Comparison of ENCODE assay signal across 11 mouse cellular contexts in the genomic region with DNA sequence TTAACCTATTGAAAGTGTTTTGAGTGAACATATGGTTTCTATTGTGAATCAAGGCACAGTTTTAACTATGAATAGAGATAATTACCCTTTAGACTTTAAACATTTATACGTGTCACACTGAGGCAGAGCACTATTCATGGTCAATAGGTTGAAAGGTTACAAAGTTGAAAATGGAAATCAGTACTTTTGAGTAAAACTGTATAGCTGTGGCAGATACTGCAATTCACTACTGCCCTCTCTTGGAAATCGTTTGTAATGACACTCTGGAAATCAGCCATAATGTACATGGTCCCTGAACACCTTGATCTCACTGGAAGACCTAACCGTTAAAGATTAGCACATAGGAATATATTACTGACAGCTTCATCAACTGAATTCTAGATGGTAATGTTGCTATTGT.
A peak's percentile ranks its signal among the peaks of the same experiment; 100 is the strongest.
DNase-seq lines count a peak whose midpoint lies in the region; ATAC-seq and TF ChIP-seq lines count a peak whose summit lies in the region.
"Had no signal": no experiment of that assay in that cellular context is flagged by ENCODE, and none has a peak within 500 bp of the region (broad histone marks: within the 10 kb centered on the region; RNA-seq: fewer than 3 reads in every experiment).

No protein-coding gene starts in this region.

- H3K4me2 ChIP-seq in kidney, postnatal 0 days (ENCODE audit: low read length) = no peak overlapping the region
- H3K4me2 ChIP-seq in limb, embryonic 14.5 days (replicated peaks; ENCODE audit: low read depth, low read length, severe bottlenecking) = no peak overlapping the region
- H3K4me2 ChIP-seq: intestine, embryonic 15.5 days had no signal

- H3K4me3 ChIP-seq in kidney, postnatal 0 days (replicated peaks; ENCODE audit: low read depth, low read length) = no peak overlapping the region
- H3K4me3 ChIP-seq in limb, embryonic 14.5 days (replicated peaks; ENCODE audit: low read length) = no peak overlapping the region
- H3K4me3 ChIP-seq: intestine, embryonic 15.5 days had no signal

- peak; percentile 85 for TF ChIP-seq CTCF in kidney, postnatal 0 days (IDR thresholded peaks at IDR 0.05; ENCODE audit: low read depth)

- H3K27me3 ChIP-seq in kidney, postnatal 0 days (ENCODE audit: insufficient read depth, low read length) = no peaks in the 10 kb centered on the region
- no peaks in the 10 kb centered on the region for H3K27me3 ChIP-seq in limb, embryonic 14.5 days (ENCODE audit: control insufficient read depth, insufficient read depth, low read length)
- H3K27me3 ChIP-seq: intestine, embryonic 15.5 days had no signal

- no peaks in the 10 kb centered on the region for H3K36me3 ChIP-seq in kidney, postnatal 0 days (ENCODE audit: insufficient read depth, low read length)
- H3K36me3 ChIP-seq in limb, embryonic 14.5 days (ENCODE audit: control insufficient read depth, insufficient read depth, low read length) = no peaks in the 10 kb centered on the region
- H3K36me3 ChIP-seq: intestine, embryonic 15.5 days had no signal

- TF ChIP-seq POLR2A in limb, embryonic 14.5 days (IDR thresholded peaks at IDR 0.05; ENCODE audit: borderline replicate concordance, extremely low read depth, insufficient read depth, insufficient read length) = no peak

- no peaks in the 10 kb centered on the region for H3K4me1 ChIP-seq in kidney, postnatal 0 days (replicated peaks; ENCODE audit: insufficient read depth, low read length)
- no peaks in the 10 kb centered on the region for H3K4me1 ChIP-seq in limb, embryonic 14.5 days (ENCODE audit: control insufficient read depth, insufficient read depth, low read length)
- H3K4me1 ChIP-seq: intestine, embryonic 15.5 days had no signal

- H3K9ac ChIP-seq in kidney, postnatal 0 days (ENCODE audit: low read depth, low read length) = no peak overlapping the region
- H3K9ac ChIP-seq in limb, embryonic 14.5 days (ENCODE audit: low read depth, low read length, severe bottlenecking) = no peak overlapping the region
- H3K9ac ChIP-seq: intestine, embryonic 15.5 days had no signal

- H3K27ac ChIP-seq in kidney, postnatal 0 days = no peak overlapping the region
- no peak overlapping the region for H3K27ac ChIP-seq in limb, embryonic 14.5 days (replicated peaks; ENCODE audit: low read depth, low read length)
- H3K27ac ChIP-seq: intestine, embryonic 15.5 days had no signal

- DNase-seq in kidney, postnatal 0 days (ENCODE audit: low spot score) = peak; percentile 64
- no peak for DNase-seq in kidney, postnatal 4 days
- peak; percentile 12 for DNase-seq in MEL-GATA-1-ER (ENCODE audit: extremely low read depth, low read depth)
- DNase-seq in c-Kit-positive CD71-positive TER-119-positive erythroid progenitor cells, embryonic 14.5 days (ENCODE audit: low spot score) = peak; percentile 1
- peak; percentile 45 for DNase-seq in limb, embryonic 14.5 days (ENCODE audit: low spot score)
- DNase-seq in right cerebral cortex, postnatal 25 days = no peak
- no peak for DNase-seq in right cerebral cortex, postnatal 4 days
- DNase-seq in B cell, adult 2 months = no peak
- DNase-seq: cerebellum, adult 18-20 months; thymus, postnatal 36 days had no signal

- ATAC-seq in kidney, postnatal 0 days (replicated peaks; ENCODE audit: low FRiP score, low read depth) = no peak
- no peak for ATAC-seq in limb, embryonic 14.5 days (ENCODE audit: low FRiP score, low read depth)
- ATAC-seq: intestine, embryonic 15.5 days had no signal

- WGBS in kidney, postnatal 0 days = 12% methylated on average over 3 of the region's 3 CpGs
- WGBS in limb, embryonic 14.5 days = 8% methylated on average over 3 of the region's 3 CpGs

- no peaks in the 10 kb centered on the region for H3K9me3 ChIP-seq in kidney, postnatal 0 days (replicated peaks; ENCODE audit: low read length)
- H3K9me3 ChIP-seq in limb, embryonic 14.5 days (ENCODE audit: control insufficient read depth, low read length) = no peaks in the 10 kb centered on the region
- H3K9me3 ChIP-seq: intestine, embryonic 15.5 days had no signal

Comparison
In these comparisons a context has a peak if more than half of its experiments do, and no peak if none do; other contexts are left out.
1. DNase-seq: peak in kidney, postnatal 0 days (single experiment), MEL-GATA-1-ER (single experiment), c-Kit-positive CD71-positive TER-119-positive erythroid progenitor cells, embryonic 14.5 days (single experiment) and limb, embryonic 14.5 days (single experiment); none in kidney, postnatal 4 days (0 of 2), right cerebral cortex, postnatal 25 days (single experiment), right cerebral cortex, postnatal 4 days (single experiment) and B cell, adult 2 months (0 of 2).